Mouse (Mus musculus) olfactory bulb, adult 2 months (tissue): ENCODE measurements at regions not wholly inside any gene's neighbourhood (a gene's known extent, or its start where the extent isn't known, plus 50 kb on each side); places are given as distances from the start of the nearest gene placed in this dataset.

Experiments used
- CTCF ChIP-seq: fragments of 200-500 bp; IDR thresholded peaks from 2 replicates; pipeline ENCODE4 v1.5.1; 2012; ENCODE audit warnings: low read depth, mild to moderate bottlenecking, low read length, moderate library complexity; ENCODE audit not compliant: insufficient read depth
- POLR2A ChIP-seq: fragments of 200-500 bp; IDR thresholded peaks from 2 replicates; pipeline ENCODE4 v1.6.1; 2012; ENCODE audit warnings: mild to moderate bottlenecking, low read depth, low read length, moderate library complexity; ENCODE audit not compliant: insufficient read depth

GRCm38 (mm10) chrX:105413351-105413750, 86.2 kb upstream of the Cypt2 start:
- no peak for TF ChIP-seq CTCF
- no peak for TF ChIP-seq POLR2A
